Mouse (Mus musculus) intestine, embryonic 14.5 days (tissue): ENCODE measurements at regions not wholly inside any gene's neighbourhood (a gene's known extent, or its start where the extent isn't known, plus 50 kb on each side); places are given as distances from the start of the nearest gene placed in this dataset.
A peak's percentile ranks its signal among the peaks of the same experiment; 100 is the strongest.

Experiments used
- ATAC-seq: fragments of 200-750 bp; cut with Nextera tagmentation; replicated peaks from 2 replicates; pipeline ENCODE4 v1.8.0; 2017; ENCODE audit warnings: low read depth, moderate number of reproducible peaks, moderate TSS enrichment, moderate library complexity; ENCODE audit not compliant: low FRiP score, low TSS enrichment
- DNase-seq: peaks from one replicate; pipeline ENCODE4 v3.0.0-alpha.2; 2018; ENCODE audit warnings: low spot score
- H3K27ac ChIP-seq: fragments of 300-500 bp; sonication (generic); 2 replicates; pipeline ENCODE4 v1.5.1; 2014; ENCODE audit warnings: low read depth, mild to moderate bottlenecking, control low read depth
- H3K27me3 ChIP-seq: fragments of 300-500 bp; sonication (generic); replicated peaks from 2 replicates; pipeline ENCODE4 v1.6.1; 2014; ENCODE audit warnings: low read length, control low read depth; ENCODE audit not compliant: control insufficient read depth, insufficient read depth
- H3K36me3 ChIP-seq: fragments of 300-500 bp; sonication (generic); 2 replicates; pipeline ENCODE4 v1.6.1; 2014; ENCODE audit warnings: low read length, control low read depth; ENCODE audit not compliant: control insufficient read depth, insufficient read depth
- H3K4me1 ChIP-seq: fragments of 300-500 bp; sonication (generic); replicated peaks from 2 replicates; pipeline ENCODE4 v1.6.1; 2014; ENCODE audit warnings: low read length, control low read depth, mixed read lengths; ENCODE audit not compliant: control insufficient read depth, insufficient read depth
- H3K4me2 ChIP-seq: fragments of 300-500 bp; sonication (generic); 2 replicates; pipeline ENCODE4 v1.6.1; 2014; ENCODE audit warnings: low read length
- H3K4me3 ChIP-seq: fragments of 300-500 bp; sonication (generic); 2 replicates; pipeline ENCODE4 v1.5.1; 2014; ENCODE audit warnings: low read depth, low read length, control low read depth, mixed read lengths
- H3K9ac ChIP-seq: fragments of 300-500 bp; sonication (generic); 2 replicates; pipeline ENCODE4 v1.6.1; 2014; ENCODE audit warnings: mild to moderate bottlenecking, low read length
- H3K9me3 ChIP-seq: fragments of 300-500 bp; sonication (generic); 2 replicates; pipeline ENCODE4 v1.6.1; 2016; ENCODE audit warnings: low read length, control low read depth; ENCODE audit not compliant: control insufficient read depth
- WGBS: fragments of 180-500 bp; shearing (Covaris S2); extraction: QIAGEN DNeasy Blood & Tissue Kit; methylation state at CpG from one replicate; pipeline ENCODE4 v1.1.7; 2014; 5-methylcytosine and 5-hydroxymethylcytosine counted together

DNA sequence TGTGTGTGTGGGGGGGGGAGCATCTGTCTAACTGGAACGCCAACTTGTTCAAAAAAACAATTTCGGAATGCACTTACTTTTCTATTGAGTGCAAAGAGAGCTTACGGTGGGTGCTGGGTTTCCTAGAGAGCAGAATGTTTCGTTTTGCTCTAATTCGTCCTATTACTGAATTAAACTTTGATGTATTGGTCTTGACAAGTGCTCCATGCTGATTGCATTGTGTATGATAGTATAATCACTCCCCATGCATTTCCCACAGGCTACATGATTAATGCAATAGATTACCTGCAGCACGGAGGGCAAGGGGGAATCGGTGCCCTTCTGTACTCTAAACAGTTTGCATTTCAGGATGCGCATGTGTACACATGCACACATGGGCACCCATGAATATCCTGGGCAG lies 283.7 kb upstream of the Smim15 start:
- WGBS, result 83% methylated on average over 8 of the region's 8 CpGs
- no peak overlapping the region for H3K9ac ChIP-seq

DNA sequence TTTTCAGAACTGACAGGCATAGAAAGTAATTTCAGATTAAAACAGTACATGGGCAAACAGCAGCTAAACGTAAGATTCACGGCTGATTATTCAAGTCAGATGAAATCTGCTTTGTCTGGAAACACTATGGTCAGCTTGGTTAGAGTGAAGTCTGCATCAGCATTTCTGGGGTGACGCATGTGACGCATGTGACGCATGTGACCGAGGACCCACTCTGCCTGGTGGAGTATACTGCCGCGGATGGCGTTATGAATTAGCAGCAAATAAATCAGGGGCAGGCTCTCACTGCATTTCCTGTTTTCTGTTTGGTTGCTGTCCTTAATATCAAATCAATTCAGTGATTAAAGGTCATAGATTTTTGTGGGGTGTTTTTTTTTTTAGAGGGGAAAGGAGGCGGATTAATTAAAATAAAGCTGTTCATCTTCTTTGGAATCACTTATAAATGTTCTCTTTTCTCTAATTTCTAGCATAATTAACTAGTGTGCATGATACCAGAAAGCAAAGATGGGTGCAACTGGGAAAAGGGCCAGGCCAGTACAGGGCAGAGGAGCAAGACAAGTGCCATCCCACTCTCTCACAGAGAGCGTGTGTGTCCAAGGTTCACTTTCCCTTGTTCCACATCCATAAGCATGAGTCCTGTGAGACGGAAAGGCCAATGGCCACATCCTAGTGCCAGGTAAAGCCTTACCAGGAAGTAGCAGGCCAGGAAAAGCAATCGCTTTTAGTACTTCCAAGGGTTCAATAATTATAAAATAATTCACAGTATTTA lies 285.7 kb upstream of the Smim15 start:
- DNase-seq, result peak; percentile 29
- 91% methylated on average over 13 of the region's 13 CpGs for WGBS
- Histone ChIP-seq H3K9ac (no peak overlapping the region), H3K27me3 (no peaks in the 10 kb centered on the region), H3K9me3 (no peaks in the 10 kb centered on the region), H3K27ac (no peak overlapping the region), H3K36me3 (peaks cover 6% of the 10 kb centered on the region; the same call in 1 of the 2 replicates), H3K4me2 (no peak overlapping the region), H3K4me3 (no peak overlapping the region), H3K4me1 (no peaks in the 10 kb centered on the region)
- ATAC-seq, result no peak

More for the DNA sequence above, 283.7 kb upstream of the Smim15 start:
- Histone ChIP-seq H3K4me1 (no peaks in the 10 kb centered on the region), H3K27ac (no peak overlapping the region), H3K4me2 (no peak overlapping the region), H3K4me3 (no peak overlapping the region), H3K27me3 (no peaks in the 10 kb centered on the region), H3K9me3 (no peaks in the 10 kb centered on the region), H3K36me3 (no peaks in the 10 kb centered on the region)
- DNase-seq (no peak), ATAC-seq (no peak)

DNA sequence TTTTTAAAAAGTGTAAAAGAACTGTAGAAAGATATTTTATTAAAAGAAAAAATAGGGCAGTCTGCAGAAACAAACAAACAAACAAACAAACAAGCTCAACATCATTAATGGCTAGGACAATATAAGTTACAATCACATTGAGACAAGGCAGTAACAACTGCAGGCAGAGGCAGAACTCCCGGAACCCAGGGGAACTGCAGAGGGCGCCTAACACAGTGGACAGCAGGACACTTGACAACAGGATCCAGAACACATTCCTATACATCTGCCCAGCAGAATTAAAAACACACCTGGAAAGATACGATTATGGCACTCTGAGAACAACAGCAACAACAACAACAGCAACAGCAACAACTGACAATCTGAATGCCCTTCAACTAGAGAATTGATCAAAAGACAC lies 291.5 kb upstream of the Smim15 start:
- Histone ChIP-seq H3K4me1 (no peaks in the 10 kb centered on the region), H3K9ac (no peak overlapping the region), H3K4me2 (no peak overlapping the region), H3K9me3 (no peaks in the 10 kb centered on the region), H3K27ac (no peak overlapping the region), H3K36me3 (peaks cover 6% of the 10 kb centered on the region; the same call in 1 of the 2 replicates), H3K4me3 (no peak overlapping the region), H3K27me3 (no peaks in the 10 kb centered on the region)
- no peak for DNase-seq
- no peak for ATAC-seq
- WGBS, result 69% methylated on average over 3 of the region's 3 CpGs

DNA sequence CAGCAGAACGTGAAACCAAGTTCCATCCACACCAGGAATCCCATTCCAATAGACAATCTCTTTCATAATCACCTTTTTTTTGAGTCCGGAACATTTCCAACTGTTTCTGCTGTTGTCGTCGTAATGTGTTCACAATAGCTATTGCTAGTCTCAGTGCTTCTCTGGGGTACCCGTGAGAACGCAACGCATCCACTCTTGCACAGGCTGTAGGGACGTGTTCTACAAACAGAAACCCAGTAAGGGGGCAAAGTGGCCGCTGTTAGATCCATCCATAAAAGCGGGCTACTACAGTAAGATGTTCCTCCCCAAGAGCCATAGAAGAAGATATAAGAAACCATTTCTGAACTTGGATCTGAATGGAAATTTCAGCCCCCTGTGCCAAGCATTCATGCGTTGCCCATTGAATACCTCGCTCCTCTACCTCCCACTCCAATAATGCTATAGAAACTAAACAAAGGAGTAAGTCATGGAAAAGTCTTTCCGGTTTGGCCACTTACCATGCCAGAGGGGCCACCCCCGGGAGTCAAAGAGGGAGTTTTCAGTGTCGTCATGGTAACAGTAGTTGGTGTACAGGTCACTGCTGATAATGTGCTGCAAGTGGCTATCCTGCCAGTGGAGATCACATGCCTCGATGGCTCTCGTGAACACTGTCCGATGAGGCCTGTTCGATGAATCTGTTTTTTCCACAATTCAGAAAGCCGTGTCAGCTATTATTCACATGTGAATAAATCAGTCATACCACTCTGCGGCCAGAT lies 300.6 kb upstream of the Smim15 start:
- Histone ChIP-seq H3K27me3 (no peaks in the 10 kb centered on the region), H3K4me1 (no peaks in the 10 kb centered on the region), H3K9ac (no peak overlapping the region), H3K36me3 (peaks cover 48% of the 10 kb centered on the region), H3K4me3 (no peak overlapping the region), H3K4me2 (no peak overlapping the region), H3K27ac (no peak overlapping the region), H3K9me3 (no peaks in the 10 kb centered on the region)
- ATAC-seq (no peak; the same call in 1 of the 2 replicates), DNase-seq (no peak)
- 88% methylated on average over 21 of the region's 21 CpGs for WGBS

DNA sequence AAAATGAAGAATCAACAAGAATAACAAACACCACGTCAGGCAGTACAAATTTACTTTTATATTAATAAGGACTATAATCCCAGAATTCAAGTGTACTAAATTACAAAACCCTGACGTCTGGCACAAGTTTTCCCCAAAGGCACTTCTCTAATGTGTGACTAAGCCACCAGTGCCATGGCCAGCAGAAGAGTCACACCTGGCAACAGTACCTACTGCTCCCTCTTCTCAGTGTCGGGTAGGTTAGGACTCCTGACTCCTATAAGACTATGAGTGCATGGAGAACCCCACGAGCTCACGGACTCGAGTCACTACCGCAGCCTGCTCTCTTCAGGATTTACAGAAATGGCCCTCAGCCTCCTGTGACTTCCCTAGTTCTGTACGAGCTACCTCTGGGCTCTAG lies 307.7 kb upstream of the Smim15 start:
- H3K27ac ChIP-seq, result no peak overlapping the region
- H3K4me3 ChIP-seq, result no peak overlapping the region
- DNase-seq, result no peak
- peaks cover 40% of the 10 kb centered on the region for H3K36me3 ChIP-seq
- H3K4me2 ChIP-seq, result no peak overlapping the region
- no peaks in the 10 kb centered on the region for H3K27me3 ChIP-seq
- H3K9me3 ChIP-seq, result no peaks in the 10 kb centered on the region
- WGBS, result 83% methylated on average over 8 of the region's 8 CpGs
- no peak overlapping the region for H3K9ac ChIP-seq
- ATAC-seq, result no peak
- no peaks in the 10 kb centered on the region for H3K4me1 ChIP-seq

DNA sequence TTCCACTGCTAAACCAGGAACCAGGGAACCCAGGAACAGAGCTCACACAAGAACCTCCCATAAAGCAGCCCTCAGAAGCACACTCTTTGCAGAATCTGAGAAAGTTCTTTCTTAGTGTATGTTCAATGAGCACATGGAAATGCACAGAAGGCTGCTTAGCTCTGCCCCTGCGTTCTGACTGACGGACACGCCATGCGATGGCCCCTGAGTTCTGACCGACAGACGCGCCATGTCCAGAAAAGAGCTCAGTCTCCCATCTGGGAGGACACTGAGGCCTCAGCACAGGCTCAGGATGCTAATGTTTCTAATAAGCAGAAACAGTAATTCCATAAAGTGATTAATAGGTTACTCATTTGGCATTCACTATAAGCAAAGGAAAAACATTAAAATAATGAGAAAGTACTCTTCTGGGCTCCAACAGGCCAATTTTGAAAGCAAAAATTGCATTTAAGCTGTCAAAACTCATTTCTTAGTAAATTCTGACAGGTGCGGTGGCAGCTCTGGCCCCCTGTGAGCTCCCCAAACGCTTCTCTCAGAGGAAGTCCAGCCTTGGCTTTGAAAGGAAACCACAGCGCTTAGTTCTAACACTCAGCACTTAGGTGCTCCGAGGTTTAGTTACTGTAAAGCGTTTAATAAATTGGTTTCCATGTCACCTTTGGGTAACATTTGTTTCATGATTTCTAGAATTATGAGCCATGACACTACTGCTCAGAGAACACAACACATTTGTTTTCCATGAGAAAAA lies 309.9 kb upstream of the Smim15 start:
- H3K9ac ChIP-seq, result no peak overlapping the region
- no peak for ATAC-seq
- no peak overlapping the region for H3K4me2 ChIP-seq
- DNase-seq, result no peak
- H3K36me3 ChIP-seq, result peaks cover 49% of the 10 kb centered on the region
- no peak overlapping the region for H3K27ac ChIP-seq
- H3K9me3 ChIP-seq, result no peaks in the 10 kb centered on the region
- no peak overlapping the region for H3K4me3 ChIP-seq
- no peaks in the 10 kb centered on the region for H3K27me3 ChIP-seq
- 89% methylated on average over 12 of the region's 12 CpGs for WGBS
- no peaks in the 10 kb centered on the region for H3K4me1 ChIP-seq

DNA sequence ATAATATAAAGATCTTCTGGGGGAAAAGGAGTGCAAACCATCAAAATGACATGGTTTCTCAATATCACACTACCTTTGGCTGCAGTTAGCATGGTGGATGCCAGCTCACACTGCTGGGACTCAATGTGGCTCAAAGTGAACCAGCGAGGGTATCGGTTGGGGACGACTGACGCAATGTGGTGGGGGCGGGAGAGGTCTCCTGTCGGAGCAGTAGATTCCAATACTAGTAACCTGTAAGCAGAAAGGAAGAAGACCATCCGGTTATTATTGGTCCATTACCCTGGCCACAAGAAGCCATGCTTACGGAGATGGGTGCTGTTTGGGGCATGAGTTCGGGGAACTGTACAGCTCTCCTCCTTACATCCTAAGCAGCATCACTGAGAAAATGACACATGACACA lies 313.3 kb upstream of the Smim15 start:
- Histone ChIP-seq H3K27me3 (no peaks in the 10 kb centered on the region), H3K4me3 (no peak overlapping the region), H3K4me1 (no peaks in the 10 kb centered on the region), H3K36me3 (peaks cover 68% of the 10 kb centered on the region), H3K9me3 (no peaks in the 10 kb centered on the region), H3K4me2 (no peak overlapping the region), H3K27ac (no peak overlapping the region), H3K9ac (no peak overlapping the region)
- no peak for DNase-seq
- WGBS, result 94% methylated on average over 9 of the region's 9 CpGs
- ATAC-seq, result no peak

DNA sequence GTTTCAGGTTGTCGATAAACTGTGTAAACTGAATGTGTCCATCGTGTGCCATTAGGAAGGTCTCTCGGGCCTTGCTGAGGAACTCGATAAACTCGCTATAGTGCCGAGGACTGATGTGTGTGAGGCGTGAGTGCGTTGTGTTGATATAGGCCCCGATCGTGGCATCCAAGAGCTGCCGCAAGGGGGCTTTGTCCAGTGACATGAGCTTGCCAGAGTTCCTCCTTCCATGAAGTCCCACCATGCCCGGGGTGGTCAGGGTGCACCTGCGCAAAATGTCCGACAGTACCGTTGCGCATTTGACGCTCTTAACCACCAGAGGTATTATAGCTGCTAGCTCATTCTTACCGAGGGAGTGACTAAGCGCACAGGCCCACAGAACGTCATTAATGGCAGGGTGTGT lies 317.8 kb upstream of the Smim15 start:
- Histone ChIP-seq H3K36me3 (peaks cover 57% of the 10 kb centered on the region), H3K4me2 (no peak overlapping the region), H3K9ac (no peak overlapping the region), H3K4me1 (no peaks in the 10 kb centered on the region), H3K9me3 (no peaks in the 10 kb centered on the region), H3K27ac (no peak overlapping the region), H3K4me3 (no peak overlapping the region), H3K27me3 (no peaks in the 10 kb centered on the region)
- ATAC-seq (no peak), DNase-seq (no peak)
- 96% methylated on average over 20 of the region's 20 CpGs for WGBS
